Mouse (Mus musculus): ENCODE measurements around the gene Clec16a.

The Clec16a gene

DNA sequence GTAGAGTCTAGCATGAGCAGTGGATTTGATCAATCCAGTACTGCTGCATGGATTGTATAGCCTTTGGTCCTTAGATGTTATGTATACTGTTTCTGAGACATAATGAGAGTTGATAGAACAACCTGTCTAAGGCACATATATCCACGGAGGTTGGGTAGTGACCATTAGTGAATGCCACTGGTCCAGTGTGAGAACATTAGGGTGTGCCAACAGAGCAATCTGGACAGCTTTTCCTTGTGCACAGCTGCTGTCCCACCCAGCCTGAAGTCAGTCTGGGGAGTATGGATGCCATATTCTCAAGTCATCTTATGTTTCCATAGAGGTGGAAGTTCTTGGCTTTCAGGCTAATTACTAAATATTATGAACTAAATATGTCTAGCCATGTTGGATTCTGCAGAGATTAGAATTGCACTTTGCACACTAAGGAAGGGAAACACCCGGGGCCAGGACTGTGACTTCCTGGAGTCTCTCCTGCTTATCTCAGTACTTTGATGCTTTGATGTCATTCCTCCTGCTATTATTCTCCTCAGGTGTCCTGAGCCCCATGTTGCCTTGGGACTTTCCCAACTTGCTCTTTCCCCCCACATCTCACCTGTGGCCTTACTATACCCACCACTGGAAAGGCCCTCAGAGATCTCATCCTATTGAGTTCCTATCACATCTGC is 36.2 kb downstream of the Clec16a start:
- DNase-seq (ENCODE audit: low spot score) = no peak

DNA sequence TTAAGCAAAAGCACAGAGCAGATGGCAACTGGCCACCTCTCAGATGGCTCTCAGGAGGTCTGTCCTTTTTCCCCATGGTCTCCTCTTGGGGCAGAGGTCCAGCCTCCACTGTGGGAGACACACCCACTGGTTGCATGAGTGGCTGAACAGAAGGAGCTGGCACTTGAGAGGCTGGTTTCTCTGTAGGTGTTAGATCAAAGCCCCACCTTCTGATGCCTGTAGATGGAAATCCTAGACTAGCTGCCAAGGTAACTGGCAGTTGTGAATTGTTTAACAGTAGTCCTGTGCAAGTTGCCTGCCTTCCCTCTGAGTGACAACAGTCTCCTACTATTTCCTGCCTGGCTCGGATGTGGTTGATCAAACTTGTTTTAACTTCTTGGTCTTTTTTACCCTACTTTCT is 40.0 kb downstream of the Clec16a start:
- DNase-seq (ENCODE audit: low spot score) = no peak

DNA sequence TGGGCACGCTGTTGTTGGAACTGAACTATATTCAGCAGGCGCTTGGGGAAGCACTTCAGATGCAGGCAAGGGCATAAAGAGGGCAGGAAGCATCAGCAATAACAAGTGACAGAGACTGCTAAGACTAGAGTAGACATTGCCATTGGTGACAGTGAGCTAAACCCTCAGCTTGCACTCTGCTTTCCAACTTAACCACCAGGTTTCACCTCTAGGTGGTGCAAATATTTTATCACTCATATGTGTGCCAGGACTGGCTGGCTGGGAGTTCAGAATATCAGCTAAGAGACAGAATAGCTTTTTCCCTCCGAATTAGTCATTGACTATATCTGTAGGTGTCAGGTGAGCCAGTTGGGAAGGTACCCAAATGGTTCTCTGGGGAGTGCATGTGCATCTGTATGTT is 41.4 kb downstream of the Clec16a start:
- DNase-seq (ENCODE audit: low spot score) = no peak

GRCm38 (mm10) chr16:10599888-10600740 is 55.0 kb downstream of the Clec16a start:
- no peak for DNase-seq (ENCODE audit: low spot score)

- DNase-seq (ENCODE audit: low spot score) = no peak
Observed at GRCm38 (mm10) chr16:10607802-10608201, 62.7 kb downstream of the Clec16a start.

DNA sequence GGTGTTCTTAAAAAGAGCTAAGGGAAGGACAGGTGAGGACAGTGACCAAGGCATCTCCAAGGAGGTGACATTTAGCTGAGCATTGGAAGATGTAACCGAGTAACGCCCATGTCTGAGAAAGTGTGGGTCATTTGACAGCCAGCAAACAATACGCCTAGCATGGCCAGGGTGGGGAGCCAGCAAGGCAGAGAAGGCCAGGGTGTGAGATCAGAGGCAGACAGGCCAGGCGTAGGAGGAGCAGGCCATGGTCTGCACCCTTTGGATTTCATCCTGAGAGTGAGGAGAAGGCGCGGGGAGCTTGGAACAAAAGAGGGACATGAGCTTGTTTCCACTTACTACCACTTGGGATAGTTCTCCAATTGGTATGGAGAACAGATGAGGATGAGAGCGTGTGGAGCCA is 64.8 kb downstream of the Clec16a start:
- DNase-seq (ENCODE audit: low spot score) = peak; percentile 10

- DNase-seq (ENCODE audit: low spot score) = no peak
Observed at GRCm38 (mm10) chr16:10610801-10611200, 65.7 kb downstream of the Clec16a start.

- no peak for DNase-seq (ENCODE audit: low spot score)
Observed at GRCm38 (mm10) chr16:10611306-10611705, 66.2 kb downstream of the Clec16a start.

DNA sequence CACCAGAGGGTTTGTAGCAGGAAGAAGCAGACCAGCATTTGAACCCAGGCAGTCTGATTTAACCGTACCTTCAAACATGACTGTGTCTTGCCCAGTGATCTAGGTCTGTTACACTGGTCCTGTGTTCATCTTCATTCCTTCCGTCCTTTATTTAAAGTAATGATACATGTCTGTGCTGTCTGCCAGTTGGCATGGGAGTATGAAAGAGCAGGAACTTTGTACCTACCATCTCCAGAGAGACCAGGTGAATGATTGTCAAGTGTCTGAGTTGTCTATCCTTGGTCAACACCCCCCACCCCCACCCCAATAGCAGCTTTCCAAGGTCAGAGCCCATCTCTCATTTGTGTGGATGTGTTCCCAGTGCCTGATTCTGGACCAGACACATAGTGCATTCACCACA is 68.9 kb downstream of the Clec16a start:
- DNase-seq (ENCODE audit: low spot score) = no peak

GRCm38 (mm10) chr16:10620961-10621614 is 75.9 kb downstream of the Clec16a start:
- DNase-seq (ENCODE audit: low spot score) = no peak

DNA sequence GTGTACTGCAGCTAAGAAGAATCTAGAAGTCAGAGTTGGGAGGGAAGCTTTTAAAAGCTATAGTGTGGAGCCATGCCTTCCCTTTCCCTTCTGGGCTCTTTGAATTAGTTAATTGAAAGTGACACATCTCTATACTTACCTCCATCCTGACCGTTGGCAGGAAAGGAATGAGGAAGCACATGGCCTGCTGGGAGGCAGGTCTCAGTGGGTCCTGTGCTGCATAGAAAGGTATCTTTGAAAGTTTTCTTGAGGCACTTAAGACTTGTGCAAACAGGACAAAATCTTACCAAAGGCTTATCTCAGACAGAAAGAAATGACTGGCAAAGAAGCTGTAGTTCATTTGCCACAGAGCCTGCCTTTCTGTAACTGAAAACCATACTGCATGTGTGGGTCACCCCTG is 76.6 kb downstream of the Clec16a start:
- no peak for DNase-seq (ENCODE audit: low spot score)

DNA sequence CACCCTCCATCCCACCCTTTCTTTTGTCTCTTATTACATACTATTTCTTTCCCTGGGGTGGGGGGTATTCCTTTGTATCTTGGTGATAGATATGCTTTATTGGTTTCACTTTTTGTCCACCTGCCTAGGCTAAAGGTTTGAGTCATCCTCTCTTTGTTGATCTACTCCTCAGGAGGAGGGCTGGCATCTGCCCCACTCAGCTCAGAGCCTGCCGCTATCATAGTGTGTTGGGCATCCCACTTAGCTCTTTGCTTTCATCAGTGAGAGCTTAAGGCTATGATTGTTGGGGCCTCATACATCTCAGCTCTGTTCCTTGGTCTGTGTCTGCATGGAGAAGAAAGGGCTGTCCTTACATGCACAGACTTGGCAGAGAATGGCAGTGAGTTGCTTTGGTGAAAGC is 81.0 kb downstream of the Clec16a start:
- DNase-seq (ENCODE audit: low spot score) = no peak

GRCm38 (mm10) chr16:10627136-10627668 is 82.1 kb downstream of the Clec16a start:
- no peak for DNase-seq (ENCODE audit: low spot score)

GRCm38 (mm10) chr16:10628030-10628555 is 83.0 kb downstream of the Clec16a start:
- DNase-seq (ENCODE audit: low spot score) = no peak

DNA sequence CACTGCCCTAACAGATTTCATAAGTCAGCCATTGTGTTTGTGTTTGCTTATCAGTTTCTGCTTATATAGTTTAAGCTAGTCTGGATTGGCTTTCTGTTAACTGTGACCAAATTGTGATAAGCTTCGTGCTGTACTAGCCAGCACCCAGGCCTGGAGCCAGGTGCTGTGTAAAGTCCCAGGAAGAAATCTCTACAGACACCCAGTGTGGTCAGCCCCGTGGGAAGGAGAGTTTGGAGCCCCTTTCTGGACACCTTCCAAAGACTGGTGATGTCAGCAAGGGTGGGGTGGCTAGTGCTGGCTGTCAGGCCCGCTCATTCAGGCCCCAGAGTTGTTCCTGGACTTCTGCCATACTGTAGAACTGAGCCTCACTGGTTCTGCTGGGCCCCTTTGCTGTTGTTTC is 83.8 kb downstream of the Clec16a start:
- DNase-seq (ENCODE audit: low spot score) = peak; percentile 45

- no peak for DNase-seq (ENCODE audit: low spot score)
Observed at GRCm38 (mm10) chr16:10629361-10629760, 84.2 kb downstream of the Clec16a start.

DNA sequence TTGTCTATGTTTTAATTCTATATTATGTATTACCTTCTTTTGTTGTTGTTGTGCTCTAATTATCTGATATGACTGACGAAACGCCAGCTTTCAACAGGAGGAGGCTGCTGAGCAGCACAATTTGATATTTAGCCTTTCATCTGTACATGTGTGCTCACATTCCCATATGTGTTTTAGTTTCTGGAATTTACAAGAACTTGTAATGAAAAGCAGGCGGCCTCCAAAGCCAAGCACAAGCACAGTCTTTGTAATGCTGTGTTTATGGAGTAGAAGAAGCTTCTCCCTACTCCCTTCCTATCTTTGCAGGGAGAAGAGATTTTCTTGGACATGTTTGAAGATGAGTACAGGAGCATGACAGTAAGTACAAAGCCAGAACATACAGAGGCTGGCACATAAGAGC is 89.8 kb downstream of the Clec16a start:
- no peak for DNase-seq (ENCODE audit: low spot score)

- DNase-seq (ENCODE audit: low spot score) = no peak
Observed at GRCm38 (mm10) chr16:10637898-10638297, 92.8 kb downstream of the Clec16a start.

GRCm38 (mm10) chr16:10639111-10639889 is 94.2 kb downstream of the Clec16a start:
- DNase-seq (ENCODE audit: low spot score) = no peak

- peak; percentile 88 for DNase-seq (ENCODE audit: low spot score)
Observed at GRCm38 (mm10) chr16:10640041-10640440, 94.9 kb downstream of the Clec16a start.

DNA sequence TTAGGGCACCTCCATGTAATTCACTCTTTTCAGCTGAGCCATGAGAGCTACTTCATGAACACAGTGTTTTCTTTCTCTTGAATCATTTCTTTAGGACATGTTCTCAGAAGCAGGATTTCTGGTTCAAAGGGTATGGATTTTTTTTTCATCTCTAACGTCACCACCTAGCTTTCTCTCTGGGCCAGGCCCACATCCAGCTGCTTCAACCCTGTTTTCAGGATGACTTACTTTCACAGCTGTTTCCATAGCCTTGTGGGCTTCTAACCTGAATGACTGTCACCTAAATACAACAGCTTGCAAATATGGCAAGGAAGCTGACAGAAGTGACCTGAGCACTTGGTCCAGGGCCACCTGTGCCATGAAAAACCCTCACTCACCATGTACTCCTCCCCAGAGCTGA is 96.0 kb downstream of the Clec16a start:
- DNase-seq (ENCODE audit: low spot score) = no peak
